Mouse (Mus musculus) central nervous system, embryonic 14 days (tissue): ENCODE measurements around the gene Trim43a. TPM values are rescaled to one million over a fixed set of nuclear protein-coding genes. Genes with fewer than 3 reads are reported as not detected.

Source experiments
- polyA plus RNA-seq: library from polyadenylated mRNA; depleted of rRNA; stranded (reverse); fragments of >200 nt; gene quantifications from 2 replicates; pipeline ENCODE4 v1.2.3, GENCODE M21; 2012; rRNA removed

Gene Trim43a
- 0.07 and 0.13 TPM in 2 replicates for polyA plus RNA-seq

DNA sequence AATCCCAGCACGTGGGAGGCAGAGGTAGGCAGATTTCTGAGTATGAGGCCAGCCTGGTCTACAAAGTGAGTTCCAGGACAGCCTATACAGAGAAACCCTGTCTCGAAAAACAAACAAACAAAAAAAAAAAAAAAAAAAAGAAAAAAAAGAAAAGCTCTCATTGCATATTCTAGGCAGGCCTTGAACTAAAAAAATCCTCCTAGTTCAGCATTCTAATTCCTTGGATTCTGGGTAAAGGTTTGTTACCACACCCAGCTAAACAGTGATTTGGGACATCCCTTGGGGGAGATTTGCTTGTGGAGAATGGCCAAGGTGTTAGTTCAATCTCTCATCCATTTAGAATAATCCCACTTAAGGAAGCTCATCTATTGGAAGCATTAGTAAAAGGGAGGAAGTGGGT is at the start of gene Trim43a:
Gene Trim43a, plus strand, starts transcription at position 301 of the 400 bp plus-strand sequence.

DNA sequence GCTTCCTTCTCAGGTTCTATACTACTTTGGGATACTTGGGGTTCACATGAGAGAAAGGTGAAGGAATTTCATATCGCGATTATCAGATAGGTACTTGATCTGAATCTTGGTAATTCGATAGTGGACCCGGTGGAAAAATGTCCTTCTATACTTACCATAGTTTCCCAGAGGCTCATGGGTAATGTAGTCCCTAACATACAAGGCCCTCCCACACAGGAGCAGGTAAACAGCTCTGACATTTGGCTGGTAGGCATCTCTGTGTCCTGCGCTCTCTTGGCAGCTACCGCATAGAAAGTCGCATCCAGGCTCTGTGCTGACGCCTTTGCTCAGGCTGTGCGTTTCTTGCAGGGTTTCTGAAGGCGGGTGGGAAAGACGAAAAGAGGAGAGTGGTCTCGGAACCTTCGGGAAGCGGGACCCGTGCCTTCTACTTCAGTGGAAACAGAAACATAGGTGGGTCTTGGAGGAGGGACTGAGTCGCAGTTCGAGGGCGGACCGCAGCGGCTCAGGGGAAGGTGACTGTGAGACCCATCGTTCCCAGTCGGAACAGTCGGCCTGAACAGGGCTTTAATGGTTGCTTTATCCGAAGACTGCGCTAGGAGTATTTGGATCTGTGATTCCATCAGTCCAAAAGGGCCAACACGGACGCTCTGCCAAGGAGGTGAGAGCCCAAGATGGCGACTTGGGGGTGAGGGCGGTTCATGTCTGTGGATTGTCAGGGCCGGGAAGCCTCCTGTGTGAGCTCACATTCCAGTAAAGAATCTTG is 32.7 kb upstream of the Trim43a start, which contains the start of gene Zfp949:
Gene Zfp949, plus strand, starts transcription at position 170 of the 763 bp plus-strand sequence.

Other genes with a start within 250 kb of the Trim43a start
- gene Snx14, start 141.9 kb upstream of the Trim43a start, polyA plus RNA-seq = 32.3 and 37.0 TPM in 2 replicates
- 1.3 and 2.4 TPM in 2 replicates for gene Gm20537, start 124.3 kb upstream of the Trim43a start, polyA plus RNA-seq
- 50.4 and 56.1 TPM in 2 replicates for gene Syncrip, start 98.3 kb upstream of the Trim43a start, polyA plus RNA-seq
- 12.0 and 13.3 TPM in 2 replicates for gene Zfp949, start 32.9 kb upstream of the Trim43a start, polyA plus RNA-seq
- 31.2 and 31.6 TPM in 2 replicates for gene Mthfsl, start 139.4 kb downstream of the Trim43a start, polyA plus RNA-seq
- 0.45 and 0.68 TPM in 2 replicates for gene Bcl2a1d, start 151.0 kb downstream of the Trim43a start, polyA plus RNA-seq